Mouse (Mus musculus) limb, embryonic 10.5 days (tissue): Measurements from ENCODE around the gene Os9. TPM values are rescaled to one million over a fixed set of nuclear protein-coding genes. Genes with fewer than 3 reads are reported as not detected.

Experiments used
- DNase-seq: peaks from one replicate; pipeline ENCODE4 v3.0.0-alpha.2; 2017; ENCODE audit warnings: low spot score
- H3K27ac ChIP-seq: fragments of 300-500 bp; sonication (generic); 2 replicates; pipeline ENCODE4 v1.5.1; 2016; ENCODE audit warnings: mild to moderate bottlenecking
- H3K27me3 ChIP-seq: fragments of 300-500 bp; sonication (generic); 2 replicates; pipeline ENCODE4 v1.6.1; 2016; ENCODE audit warnings: low read depth, mild to moderate bottlenecking; ENCODE audit not compliant: poor library complexity, severe bottlenecking
- H3K36me3 ChIP-seq: fragments of 300-500 bp; sonication (generic); 2 replicates; pipeline ENCODE4 v1.6.1; 2016; ENCODE audit warnings: mild to moderate bottlenecking, moderate library complexity
- H3K4me1 ChIP-seq: fragments of 300-500 bp; sonication (generic); 2 replicates; pipeline ENCODE4 v1.6.1; 2016
- H3K4me3 ChIP-seq: fragments of 300-500 bp; sonication (generic); 2 replicates; pipeline ENCODE4 v1.5.1; 2016; ENCODE audit warnings: mild to moderate bottlenecking, moderate library complexity
- H3K9me3 ChIP-seq: fragments of 300-500 bp; sonication (generic); replicated peaks from 2 replicates; pipeline ENCODE4 v1.6.1; 2016; ENCODE audit warnings: mild to moderate bottlenecking
- WGBS: fragments of 180-500 bp; shearing (Covaris S2); methylation state at CpG from one replicate; pipeline ENCODE4 v1.1.7; 2016; 5-methylcytosine and 5-hydroxymethylcytosine counted together
- polyA plus RNA-seq: library from polyadenylated mRNA; unstranded; fragments of >200 nt; fragmentation: Nextera tagmentation; extraction: Ambion mirVana; gene quantifications from 2 replicates; pipeline ENCODE4 v1.2.1, GENCODE M21; 2016

Os9 gene
- polyA plus RNA-seq, 1 experiment from 2014 or later = 49.7 TPM

GRCm38 (mm10) chr10:127061085-127061484, 59.8 kb downstream of the Os9 start:
- Histone ChIP-seq H3K4me3 (no peak overlapping the region), H3K9me3 (no peaks in the 10 kb centered on the region), H3K27me3 (peaks cover 59% of the 10 kb centered on the region), H3K4me1 (peaks cover 43% of the 10 kb centered on the region), H3K27ac (no peak overlapping the region), H3K36me3 (peaks cover 34% of the 10 kb centered on the region)
- WGBS = 47% methylated on average over 5 of the region's 5 CpGs
- DNase-seq = no peak

- peak; percentile 71 for DNase-seq
- WGBS = 1% methylated on average over 69 of the region's 72 CpGs
- Histone ChIP-seq H3K27me3 (peaks cover 64% of the 10 kb centered on the region), H3K4me3 (peak within 1 kb of the TSS; percentile 80), H3K4me1 (peaks cover 43% of the 10 kb centered on the region), H3K36me3 (peaks cover 30% of the 10 kb centered on the region), H3K9me3 (no peaks in the 10 kb centered on the region), H3K27ac (peak within 1 kb of the TSS; percentile 83)
Measured at GRCm38 (mm10) chr10:127059968-127060916, 60.7 kb downstream of the Os9 start, which contains the start of gene March9. TSS of gene March9 (minus strand) at chr10:127060184.

- Histone ChIP-seq H3K4me3 (peak overlapping the region; percentile 80), H3K9me3 (no peaks in the 10 kb centered on the region)
Measured at GRCm38 (mm10) chr10:127059174-127059967, 61.6 kb downstream of the Os9 start.

GRCm38 (mm10) chr10:127058708-127059107, 62.2 kb downstream of the Os9 start:
- Histone ChIP-seq H3K4me3 (peak overlapping the region; percentile 80), H3K27me3 (peaks cover 68% of the 10 kb centered on the region), H3K9me3 (no peaks in the 10 kb centered on the region), H3K4me1 (peaks cover 35% of the 10 kb centered on the region), H3K36me3 (peaks cover 18% of the 10 kb centered on the region), H3K27ac (no peak overlapping the region)
- DNase-seq = no peak
- 16% methylated on average over 8 of the region's 8 CpGs for WGBS

More at GRCm38 (mm10) chr10:127059174-127059967, 61.6 kb downstream of the Os9 start:
- under 1% methylated on average over 88 of the region's 92 CpGs for WGBS
- peaks cover 21% of the 10 kb centered on the region for H3K36me3 ChIP-seq
- peak; percentile 64 for DNase-seq
- H3K27ac ChIP-seq = peak overlapping the region; percentile 83
- peaks cover 35% of the 10 kb centered on the region for H3K4me1 ChIP-seq
- H3K27me3 ChIP-seq = peaks cover 64% of the 10 kb centered on the region

GRCm38 (mm10) chr10:127058161-127058560, 62.8 kb downstream of the Os9 start:
- Histone ChIP-seq H3K4me3 (peak overlapping the region; percentile 80), H3K9me3 (no peaks in the 10 kb centered on the region), H3K4me1 (peaks cover 35% of the 10 kb centered on the region), H3K27ac (no peak overlapping the region), H3K27me3 (peaks cover 72% of the 10 kb centered on the region), H3K36me3 (peaks cover 18% of the 10 kb centered on the region)
- WGBS = under 1% methylated on average over 9 of the region's 9 CpGs
- peak; percentile 86 for DNase-seq

- Histone ChIP-seq H3K9me3 (no peaks in the 10 kb centered on the region), H3K27me3 (peaks cover 77% of the 10 kb centered on the region)
- 85% methylated on average over 20 of the region's 20 CpGs for whole genome bisulfite sequencing
Measured at GRCm38 (mm10) chr10:127056490-127056889, 64.4 kb downstream of the Os9 start.

GRCm38 (mm10) chr10:127055406-127055805, 65.5 kb downstream of the Os9 start:
- Histone ChIP-seq H3K27me3 (peaks cover 77% of the 10 kb centered on the region), H3K27ac (no peak overlapping the region)
- 88% methylated on average over 8 of the region's 8 CpGs for WGBS

More at GRCm38 (mm10) chr10:127056490-127056889, 64.4 kb downstream of the Os9 start:
- DNase-seq = no peak
- Histone ChIP-seq H3K36me3 (peaks cover 18% of the 10 kb centered on the region), H3K27ac (no peak overlapping the region), H3K4me1 (peaks cover 29% of the 10 kb centered on the region), H3K4me3 (no peak overlapping the region)

GRCm38 (mm10) chr10:127054646-127055045, 66.3 kb downstream of the Os9 start:
- peak; percentile 69 for DNase-seq
- Histone ChIP-seq H3K4me3 (no peak overlapping the region), H3K27me3 (peaks cover 77% of the 10 kb centered on the region), H3K27ac (no peak overlapping the region), H3K36me3 (peaks cover 18% of the 10 kb centered on the region), H3K4me1 (peaks cover 37% of the 10 kb centered on the region), H3K9me3 (no peaks in the 10 kb centered on the region)
- WGBS = 56% methylated on average over 4 of the region's 4 CpGs

More at GRCm38 (mm10) chr10:127055406-127055805, 65.5 kb downstream of the Os9 start:
- Histone ChIP-seq H3K36me3 (peaks cover 18% of the 10 kb centered on the region), H3K4me3 (no peak overlapping the region), H3K9me3 (no peaks in the 10 kb centered on the region), H3K4me1 (peaks cover 37% of the 10 kb centered on the region)
- no peak for DNase-seq

- H3K9me3 ChIP-seq = no peaks in the 10 kb centered on the region
- H3K36me3 ChIP-seq = peaks cover 20% of the 10 kb centered on the region
- peaks cover 72% of the 10 kb centered on the region for H3K27me3 ChIP-seq
- peak overlapping the region; percentile 14; the same call in 1 of the 2 replicates for H3K4me3 ChIP-seq
- peaks cover 28% of the 10 kb centered on the region for H3K4me1 ChIP-seq
- no peak for DNase-seq
- H3K27ac ChIP-seq = no peak overlapping the region
- WGBS = 27% methylated on average over 10 of the region's 10 CpGs
Measured at GRCm38 (mm10) chr10:127050119-127050474, 70.8 kb downstream of the Os9 start.

GRCm38 (mm10) chr10:127049395-127050118, 71.4 kb downstream of the Os9 start:
- H3K36me3 ChIP-seq = peaks cover 25% of the 10 kb centered on the region
- no peaks in the 10 kb centered on the region for H3K9me3 ChIP-seq
- no peak overlapping the region for H3K27ac ChIP-seq
- peaks cover 72% of the 10 kb centered on the region for H3K27me3 ChIP-seq
- H3K4me3 ChIP-seq = peak overlapping the region; percentile 14
- WGBS = 4% methylated on average over 29 of the region's 29 CpGs
- H3K4me1 ChIP-seq = peaks cover 28% of the 10 kb centered on the region
- DNase-seq = peak; percentile 48

- peak overlapping the region; percentile 14; the same call in 1 of the 2 replicates for H3K4me3 ChIP-seq
- peaks cover 68% of the 10 kb centered on the region for H3K27me3 ChIP-seq
- H3K4me1 ChIP-seq = peaks cover 28% of the 10 kb centered on the region
- no peak for DNase-seq
- WGBS = 4% methylated on average over 35 of the region's 35 CpGs
- no peaks in the 10 kb centered on the region for H3K9me3 ChIP-seq
- H3K36me3 ChIP-seq = peaks cover 31% of the 10 kb centered on the region
- H3K27ac ChIP-seq = no peak overlapping the region
Measured at GRCm38 (mm10) chr10:127048608-127049394, 72.1 kb downstream of the Os9 start.
